Mouse (Mus musculus) embryonic fibroblast, embryonic 13.5 days (primary cell): ENCODE data around the gene Stk35.
"Not testable (repeated sequence)": the region's sequence is repeated elsewhere in the genome, so short reads cannot be mapped to it uniquely, and the experiment has no call there.

Source experiments
- CTCF ChIP-seq: IDR thresholded peaks from 2 replicates; pipeline ENCODE4 v1.5.1; 2011; ENCODE audit warnings: mild to moderate bottlenecking, control low read depth, low read length, moderate library complexity, borderline replicate concordance; ENCODE audit not compliant: insufficient read depth
- POLR2A ChIP-seq: IDR thresholded peaks from 2 replicates; pipeline ENCODE4 v1.6.1; 2011; ENCODE audit warnings: low read depth, mild to moderate bottlenecking, control low read depth, low read length, moderate library complexity

GRCm38 (mm10) chr2:129849078-129849477, 48.8 kb downstream of the Stk35 start:
- not testable (repeated sequence) for TF ChIP-seq POLR2A, CTCF
